Mouse (Mus musculus) mature B cell (primary cell): ENCODE results near the gene Aig1.

ENCODE experiments used
- in situ Hi-C: fragments of 300-500 bp; cut with MboI; formaldehyde crosslinking; loops from 2 replicates; pipeline ENCODE4 v1.14.3; 2019

Gene Aig1

DNA sequence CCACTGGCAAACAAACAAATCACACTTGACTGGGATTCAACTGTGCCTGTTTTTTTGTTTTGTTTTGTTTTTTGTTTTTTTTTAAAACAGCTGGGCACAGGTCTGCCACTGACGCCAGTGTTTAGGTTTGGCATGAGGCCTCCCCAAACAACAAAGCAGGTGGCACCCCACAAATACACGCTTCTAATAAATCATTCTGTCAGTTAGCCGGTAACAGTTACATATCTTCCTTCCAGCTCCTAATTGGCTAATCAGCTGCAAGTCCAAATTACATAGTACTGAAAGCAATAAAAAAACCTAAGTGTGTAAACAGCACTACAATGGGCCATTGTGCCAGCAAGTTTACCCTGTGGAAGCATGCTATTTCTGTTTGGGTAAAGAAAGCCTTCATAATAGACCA, 18.7 kb downstream of the Aig1 start:
- in situ Hi-C loops, result no loop called here

- in situ Hi-C loops, result no loop called here
Measured at GRCm38 (mm10) chr10:13849205-13849604, 19.6 kb downstream of the Aig1 start.

DNA sequence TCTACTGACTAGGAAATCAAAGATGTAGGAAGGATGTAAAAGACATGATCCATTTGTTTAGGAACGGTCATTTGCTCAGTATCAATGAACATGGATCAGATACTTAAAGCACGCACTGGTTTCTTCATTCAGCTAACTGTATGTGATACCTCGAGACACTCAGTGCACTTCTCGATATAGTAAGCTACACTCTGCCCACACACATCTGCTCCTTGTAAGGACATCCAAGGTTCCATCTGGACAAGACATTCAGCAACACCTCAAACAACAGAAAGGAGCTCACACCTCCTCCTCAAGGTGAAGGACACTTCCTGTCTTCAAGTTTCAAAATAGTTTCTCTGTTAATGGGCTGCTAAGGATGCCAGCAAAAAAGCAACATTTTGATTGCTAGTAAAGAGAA, 23.9 kb downstream of the Aig1 start:
- in situ Hi-C loops, result no loop called here

GRCm38 (mm10) chr10:13843746-13844145, 25.0 kb downstream of the Aig1 start:
- in situ Hi-C loops, result no loop called here

- in situ Hi-C loops, result no loop called here
Measured at GRCm38 (mm10) chr10:13842855-13843254, 25.9 kb downstream of the Aig1 start.

- in situ Hi-C loops, result no loop called here
Measured at GRCm38 (mm10) chr10:13838511-13839126, 30.2 kb downstream of the Aig1 start.

DNA sequence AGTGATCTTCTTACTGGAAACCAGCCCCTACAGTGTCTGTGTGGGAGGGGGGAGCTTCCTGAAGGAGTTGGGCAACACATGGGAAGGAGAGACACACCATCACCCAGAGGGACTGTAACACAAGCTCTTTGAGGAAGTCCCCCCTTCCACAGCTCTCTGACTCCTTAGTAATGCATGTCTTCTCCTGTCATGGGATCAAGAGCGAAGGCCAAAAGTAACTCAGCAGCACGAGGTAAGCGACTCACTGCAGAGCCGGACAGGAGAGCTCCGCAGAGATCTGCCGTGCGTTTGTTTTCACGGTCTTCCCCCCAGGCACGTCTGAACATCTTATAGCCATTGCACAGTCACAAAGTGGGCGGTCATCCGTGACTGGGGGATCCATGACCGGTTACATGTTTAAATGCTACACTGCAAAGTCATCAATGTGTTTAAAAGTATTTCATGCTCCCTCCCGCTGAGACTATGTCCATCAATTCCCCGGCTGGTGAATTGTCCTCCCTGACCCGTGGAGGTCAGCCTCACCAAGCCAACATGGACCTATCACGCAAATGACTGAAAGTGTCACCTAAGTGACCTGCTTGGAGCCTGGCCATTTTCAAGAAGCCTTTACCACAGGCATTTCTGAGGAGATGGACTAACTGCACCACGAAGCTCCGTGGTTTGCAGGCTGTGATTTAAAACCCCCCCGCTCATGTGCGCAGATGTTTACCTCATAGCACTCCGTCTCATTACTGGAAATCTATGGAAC, 30.9 kb downstream of the Aig1 start:
- in situ Hi-C loops, result no loop called here

DNA sequence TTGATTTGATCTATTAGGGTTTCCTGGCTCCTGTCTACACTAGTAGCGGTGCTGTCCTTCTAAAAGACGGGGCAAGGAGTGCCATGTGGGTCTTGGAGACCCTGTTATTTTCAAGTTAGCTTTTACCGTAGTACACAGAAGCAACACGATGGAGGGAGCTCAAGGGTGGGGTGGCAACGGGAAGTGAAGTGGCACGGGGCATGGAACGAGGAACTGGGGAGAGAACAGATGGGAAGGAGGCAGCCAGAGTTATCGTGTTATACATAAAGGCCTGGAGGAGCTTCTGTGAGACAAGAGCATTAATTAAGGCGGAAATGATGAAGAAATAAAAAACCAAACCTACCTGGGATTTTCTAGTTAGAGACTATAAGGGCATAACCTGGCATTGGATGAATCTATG, 31.8 kb downstream of the Aig1 start:
- in situ Hi-C loops, result no loop called here

DNA sequence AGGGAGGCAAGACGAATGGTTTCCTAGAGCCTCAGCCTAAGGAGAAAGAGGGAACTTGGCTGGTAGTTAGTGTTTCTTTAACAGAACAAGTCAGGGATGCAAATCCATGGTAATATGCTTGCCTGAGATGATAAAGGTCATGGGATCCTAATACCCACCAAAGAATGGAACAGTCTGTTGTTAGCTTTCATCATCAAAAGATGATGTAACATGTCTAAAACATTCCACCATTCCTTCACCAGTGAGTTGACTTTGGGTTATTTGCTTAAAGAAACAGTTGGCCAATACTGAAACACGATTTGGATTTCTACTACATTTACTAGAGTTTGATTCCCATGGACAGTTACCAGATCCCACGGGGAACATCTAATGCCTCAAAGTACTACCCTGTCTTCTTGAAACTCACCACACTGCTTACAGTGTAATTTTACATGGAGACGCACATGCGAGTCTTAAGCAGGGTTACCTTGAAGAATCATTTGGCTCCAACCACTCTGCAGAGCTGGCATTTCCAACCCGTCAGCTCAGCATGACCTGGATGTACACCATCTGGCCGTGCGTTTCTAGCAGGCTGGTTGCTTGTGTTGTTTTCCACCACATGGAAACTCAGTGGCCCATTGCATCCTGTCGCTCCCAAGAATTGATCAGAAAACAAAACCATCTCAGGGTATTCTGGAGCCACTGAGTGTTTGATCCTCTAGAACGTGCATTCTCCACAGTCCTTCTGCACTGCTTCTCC, 32.9 kb downstream of the Aig1 start:
- in situ Hi-C loops, result no loop called here

DNA sequence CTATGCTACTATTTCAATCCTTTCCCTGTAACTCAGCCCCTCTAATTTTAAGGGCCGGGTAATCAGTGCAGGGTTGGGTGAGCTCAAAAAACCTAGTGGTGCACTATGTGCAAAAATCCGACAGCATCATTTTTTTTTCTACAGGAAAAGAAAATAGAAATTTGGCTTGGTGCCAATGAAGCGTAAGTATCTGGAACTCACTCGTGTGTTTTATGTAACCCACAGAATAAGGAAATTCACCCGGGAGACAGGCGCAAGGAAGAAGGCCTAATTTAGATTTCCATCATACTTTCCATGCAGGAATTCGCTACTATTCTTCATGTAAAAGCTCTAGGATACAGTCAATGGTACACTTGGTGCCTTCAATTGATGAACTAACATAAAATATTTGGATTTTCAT, 34.7 kb downstream of the Aig1 start:
- in situ Hi-C loops, result no loop called here

GRCm38 (mm10) chr10:13833066-13833566, 35.7 kb downstream of the Aig1 start:
- in situ Hi-C loops, result no loop called here

- in situ Hi-C loops, result no loop called here
Measured at GRCm38 (mm10) chr10:13832546-13833033, 36.2 kb downstream of the Aig1 start.

DNA sequence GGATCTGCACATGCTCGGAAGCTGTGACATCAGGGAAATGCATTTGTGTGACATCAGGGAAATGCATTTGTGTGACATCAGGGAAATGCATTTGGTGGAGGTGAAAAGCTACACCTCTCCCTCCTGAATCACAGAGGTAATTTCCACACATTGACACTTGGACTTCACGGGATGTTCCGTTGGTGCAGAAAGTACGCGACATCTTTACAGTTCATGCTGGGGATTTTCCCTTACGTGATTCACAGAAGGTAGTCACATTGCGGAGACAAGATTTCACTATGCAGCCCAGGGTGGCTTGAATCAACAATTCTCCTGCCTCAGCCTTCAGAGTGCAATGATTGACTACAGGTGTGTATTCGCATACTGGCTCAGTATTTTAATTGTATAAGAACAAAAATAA, 41.6 kb downstream of the Aig1 start:
- in situ Hi-C loops, result no loop called here

GRCm38 (mm10) chr10:13813591-13813990, 55.2 kb downstream of the Aig1 start:
- in situ Hi-C loops, result no loop called here

DNA sequence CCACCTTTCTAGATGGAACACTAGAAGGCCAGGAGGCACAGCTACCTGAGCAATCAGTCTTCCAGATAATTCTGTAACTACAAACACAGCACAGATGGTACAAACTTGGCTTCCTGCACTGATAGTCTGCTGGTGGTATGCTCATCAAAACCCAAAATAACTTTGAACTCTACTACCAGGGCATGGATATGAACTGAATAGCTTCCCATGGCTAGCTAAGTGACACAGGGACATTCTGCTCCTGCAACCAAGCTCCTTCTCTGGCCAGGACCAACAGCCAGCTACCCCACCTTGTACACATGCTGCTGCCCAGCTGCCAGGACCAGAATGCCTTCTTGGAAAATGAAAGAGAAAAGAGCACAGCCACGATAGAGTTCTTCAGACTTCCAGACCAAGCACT, 60.5 kb downstream of the Aig1 start:
- in situ Hi-C loops, result no loop called here

GRCm38 (mm10) chr10:13806806-13807205, 62.0 kb downstream of the Aig1 start:
- in situ Hi-C loops, result no loop called here

GRCm38 (mm10) chr10:13801296-13801695, 67.5 kb downstream of the Aig1 start:
- in situ Hi-C loops, result no loop called here

DNA sequence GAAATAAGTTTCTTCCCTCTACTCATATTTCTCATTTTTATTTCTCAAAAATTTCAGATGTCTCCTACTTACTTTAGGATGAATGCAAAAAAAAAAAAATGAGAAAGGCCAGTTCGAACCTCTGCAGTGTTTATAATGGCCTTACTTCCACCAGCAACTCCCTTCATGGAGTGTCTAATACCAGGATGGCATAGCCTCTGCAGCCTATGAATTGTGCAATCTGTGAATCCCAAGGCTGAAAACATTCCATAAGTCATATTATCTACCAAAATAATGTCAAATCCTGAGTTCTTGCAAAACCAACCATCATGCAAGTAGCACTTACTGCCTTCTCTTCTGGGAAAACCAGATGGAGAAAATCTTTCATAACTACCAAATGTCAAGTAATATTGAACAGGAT, 75.3 kb downstream of the Aig1 start:
- in situ Hi-C loops, result no loop called here

DNA sequence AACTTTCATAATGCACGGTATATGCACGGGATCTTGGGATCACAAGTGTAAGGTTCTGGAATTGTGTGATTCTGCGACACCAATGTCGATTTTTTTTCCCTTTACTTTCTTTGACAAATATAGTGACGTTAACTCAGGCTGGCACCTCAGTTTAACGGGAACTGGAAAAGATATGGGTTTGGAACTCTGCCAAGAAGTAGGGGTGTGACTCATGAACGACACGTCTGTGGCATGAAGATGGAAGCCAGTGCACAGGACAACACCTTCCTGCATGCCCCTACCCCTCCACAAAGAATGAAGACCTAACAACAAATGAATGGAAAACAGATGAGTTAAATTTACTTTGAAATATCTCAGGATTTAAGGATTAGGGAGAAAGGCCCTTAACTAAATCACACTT, 76.0 kb downstream of the Aig1 start:
- in situ Hi-C loops, result no loop called here

DNA sequence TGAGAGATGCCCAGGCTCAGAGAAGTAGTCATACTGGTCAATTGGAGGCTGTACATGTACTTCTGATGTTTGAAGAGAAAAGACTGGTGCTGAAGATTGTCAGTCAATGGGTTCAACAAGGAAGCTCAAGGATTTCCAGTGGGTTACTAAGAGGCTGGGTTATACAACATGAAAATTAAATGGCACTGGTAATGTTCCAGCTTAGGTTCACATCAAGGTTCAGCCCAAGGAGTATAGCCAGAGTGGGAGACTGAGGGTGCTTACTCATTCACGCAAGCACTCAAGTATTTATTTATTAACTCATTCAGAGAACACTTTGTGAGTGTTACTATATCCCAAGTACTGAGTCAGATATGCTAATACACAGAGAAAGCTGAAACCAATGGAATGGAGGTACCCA, 79.2 kb downstream of the Aig1 start:
- in situ Hi-C loops, result no loop called here

GRCm38 (mm10) chr10:13788057-13788456, 80.7 kb downstream of the Aig1 start:
- in situ Hi-C loops, result no loop called here

DNA sequence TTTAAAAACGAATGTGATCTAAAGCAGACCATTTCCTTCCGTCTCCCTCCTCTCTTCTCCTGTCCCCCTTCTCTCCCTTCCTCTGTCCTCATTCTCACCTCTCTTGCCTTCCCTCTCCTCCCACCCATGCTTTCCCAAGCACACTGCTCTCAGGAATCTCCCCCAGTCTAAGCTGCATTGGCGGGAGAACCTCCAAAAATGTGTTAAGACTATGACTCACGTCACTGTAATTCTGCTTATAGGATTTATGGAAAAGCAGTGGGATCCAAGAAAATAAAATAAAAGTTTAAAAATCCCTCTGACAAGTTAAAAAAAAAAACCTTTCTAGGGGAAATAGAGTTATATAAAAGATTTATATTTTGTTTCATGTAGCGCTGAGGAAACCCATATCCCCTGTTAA, 86.0 kb downstream of the Aig1 start:
- in situ Hi-C loops, result no loop called here
